Mouse (Mus musculus) small intestine, adult 2 months (tissue): ENCODE results near the gene 4932415D10Rik.

Experiments
- CTCF ChIP-seq: fragments of 200-500 bp; IDR thresholded peaks from 2 replicates; pipeline ENCODE4 v1.5.1; 2012; ENCODE audit warnings: low read depth, mild to moderate bottlenecking, control low read depth, inconsistent platforms, low read length, moderate library complexity, mixed read lengths; ENCODE audit not compliant: insufficient replicate concordance, insufficient read length; ENCODE audit errors: extremely low read depth
- POLR2A ChIP-seq: fragments of 200-500 bp; IDR thresholded peaks from 2 replicates; pipeline ENCODE4 v1.6.1; 2012; ENCODE audit warnings: low read depth, mild to moderate bottlenecking, control low read depth, inconsistent platforms, low read length, moderate library complexity

- TF ChIP-seq POLR2A (no peak), CTCF (no peak)
Observed at GRCm38 (mm10) chr10:82241401-82241788, 75.0 kb downstream of the 4932415D10Rik start.
